Mouse (Mus musculus) regulatory T cell (primary cell): ENCODE results near the gene Psmb1.
"Not testable (repeated sequence)": the region's sequence is repeated elsewhere in the genome, so short reads cannot be mapped to it uniquely, and the experiment has no call there.

Source experiments
- in situ Hi-C: fragments of 300-600 bp; cut with MboI, MseI; formaldehyde crosslinking; loops from one replicate; pipeline ENCODE4 v1.15.1; 2025; ENCODE audit warnings: high pct_unique_total_duplicates

Psmb1 gene

GRCm38 (mm10) chr17:15461921-15462495 lies 37.5 kb downstream of the Psmb1 start:
- in situ Hi-C loops: loop anchor here (25.0 kb wide), 1 partner anchor 1575 kb away; no protein-coding TSS in a partner anchor

GRCm38 (mm10) chr17:15459761-15460160 lies 39.8 kb downstream of the Psmb1 start:
- in situ Hi-C loops: loop anchor here (10.0 to 25.0 kb wide), 2 partner anchors 395 to 1572 kb away; no protein-coding TSS in a partner anchor

GRCm38 (mm10) chr17:15456595-15456994 lies 43.0 kb downstream of the Psmb1 start:
- in situ Hi-C loops: loop anchor here (10.0 to 25.0 kb wide), 2 partner anchors 392 to 1569 kb away; no protein-coding TSS in a partner anchor

GRCm38 (mm10) chr17:15455203-15455602 lies 44.3 kb downstream of the Psmb1 start:
- in situ Hi-C loops: loop anchor here (10.0 to 25.0 kb wide), 2 partner anchors 390 to 1568 kb away; no protein-coding TSS in a partner anchor

GRCm38 (mm10) chr17:15449606-15450005 lies 49.9 kb downstream of the Psmb1 start:
- in situ Hi-C loops: loop anchor here (10.0 to 25.0 kb wide), 2 partner anchors 385 to 1562 kb away; no protein-coding TSS in a partner anchor

GRCm38 (mm10) chr17:15449144-15449543 lies 50.4 kb downstream of the Psmb1 start:
- in situ Hi-C loops: not testable (repeated sequence)

GRCm38 (mm10) chr17:15447831-15448230 lies 51.7 kb downstream of the Psmb1 start:
- in situ Hi-C loops: no loop called here

- in situ Hi-C loops: no loop called here
Observed at GRCm38 (mm10) chr17:15445421-15445820, 54.1 kb downstream of the Psmb1 start.

- in situ Hi-C loops: no loop called here
Observed at GRCm38 (mm10) chr17:15440463-15441121, 59.0 kb downstream of the Psmb1 start.

- in situ Hi-C loops: no loop called here
Observed at GRCm38 (mm10) chr17:15440067-15440462, 59.5 kb downstream of the Psmb1 start.

- in situ Hi-C loops: no loop called here
Observed at GRCm38 (mm10) chr17:15434748-15435147, 64.8 kb downstream of the Psmb1 start.

GRCm38 (mm10) chr17:15432036-15432435 lies 67.5 kb downstream of the Psmb1 start:
- in situ Hi-C loops: no loop called here

- in situ Hi-C loops: no loop called here
Observed at GRCm38 (mm10) chr17:15431551-15431950, 68.0 kb downstream of the Psmb1 start.

- in situ Hi-C loops: no loop called here
Observed at GRCm38 (mm10) chr17:15431021-15431514, 68.5 kb downstream of the Psmb1 start.

- in situ Hi-C loops: no loop called here
Observed at GRCm38 (mm10) chr17:15429937-15430336, 69.6 kb downstream of the Psmb1 start.

GRCm38 (mm10) chr17:15429451-15429850 lies 70.1 kb downstream of the Psmb1 start:
- in situ Hi-C loops: no loop called here

GRCm38 (mm10) chr17:15425931-15426330 lies 73.6 kb downstream of the Psmb1 start:
- in situ Hi-C loops: no loop called here
